Mouse (Mus musculus) cerebellum, adult (tissue): ENCODE results near the gene Ano9.

ENCODE experiments used
- ATAC-seq: cut with Nextera tagmentation; 2 replicates; pipeline ENCODE4 v1.9.2; 2017; ENCODE audit warnings: mild to moderate bottlenecking, moderate library complexity, mixed read lengths; ENCODE audit not compliant: insufficient number of reproducible peaks, low FRiP score, low TSS enrichment

The Ano9 gene

DNA sequence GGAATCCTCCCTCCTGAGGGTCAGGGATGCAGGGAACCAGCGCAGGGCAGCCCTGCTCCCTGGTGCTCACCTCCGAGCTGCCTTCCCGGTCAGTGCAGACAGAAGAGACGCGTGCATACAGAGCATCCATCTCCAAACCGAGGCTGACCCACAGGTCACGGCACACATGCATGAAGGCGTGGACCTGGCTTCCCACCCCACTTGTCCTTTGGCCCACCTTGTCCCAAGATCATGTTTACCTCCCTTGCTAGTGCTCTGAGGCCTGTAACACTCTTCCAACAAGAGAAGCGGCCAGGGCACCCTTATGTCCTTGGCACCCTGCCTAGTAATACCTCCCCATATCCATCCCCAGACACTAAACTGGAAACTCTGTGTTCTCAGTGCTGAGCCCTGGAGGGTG is 1.7 kb downstream of the Ano9 start:
- no peak for ATAC-seq

DNA sequence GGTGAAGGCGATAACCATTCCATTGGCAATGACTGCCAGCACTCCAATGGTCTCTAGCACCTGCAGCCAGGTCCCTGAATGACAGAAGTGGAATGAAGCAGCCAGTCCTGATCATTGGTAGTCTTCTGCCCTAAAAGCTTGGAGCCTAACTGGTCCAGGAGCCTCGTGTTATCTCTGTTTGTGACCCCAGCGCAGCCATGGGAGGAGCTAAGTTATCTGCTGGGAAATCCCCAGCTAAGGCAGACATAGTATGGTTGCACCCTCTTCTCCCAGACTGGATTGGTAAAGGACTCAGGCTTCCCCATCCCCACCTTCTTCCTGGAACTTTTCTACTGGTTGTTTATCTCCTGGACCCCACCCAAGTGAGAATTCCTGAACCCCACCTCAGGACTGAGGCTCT is 14.4 kb downstream of the Ano9 start:
- ATAC-seq, result no peak

DNA sequence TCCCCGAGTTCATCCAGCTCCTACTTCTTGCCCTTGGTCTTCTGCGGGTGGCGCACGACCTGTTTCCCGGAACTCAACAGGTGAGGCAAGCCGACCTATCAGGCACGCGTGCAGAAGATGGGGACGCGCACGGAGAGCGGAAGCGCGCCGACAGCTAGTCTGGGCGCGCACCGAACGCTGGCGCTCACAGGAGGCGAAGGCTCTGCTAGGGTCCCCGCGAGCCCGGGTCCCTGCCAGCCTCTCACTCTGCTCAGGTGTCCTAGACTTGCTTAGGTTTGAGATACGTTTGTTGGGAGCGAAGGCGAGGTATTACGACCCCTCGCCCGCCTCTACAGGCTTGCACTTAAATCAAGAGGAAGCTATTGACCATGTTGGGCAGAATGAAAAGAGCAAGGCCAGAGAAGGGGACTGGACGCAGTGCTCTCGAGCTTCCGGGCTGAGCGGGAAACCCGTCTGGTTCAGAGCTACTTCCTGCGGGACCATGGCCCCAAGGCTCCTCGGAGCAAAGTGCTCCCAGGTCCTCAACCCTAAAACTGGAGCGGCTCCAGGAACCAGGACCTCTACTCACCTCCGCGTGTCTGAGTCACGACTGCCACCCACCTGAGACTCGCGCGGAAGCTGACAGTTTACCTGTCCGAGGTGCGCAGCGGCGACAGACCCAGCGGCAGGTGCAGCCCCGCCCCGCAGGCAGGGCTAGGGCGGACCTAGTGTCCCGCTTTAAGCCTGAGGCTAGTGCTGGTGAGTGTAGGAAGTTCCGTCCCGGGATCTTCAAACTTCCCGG is 17.5 kb downstream of the Ano9 start, which contains the start of gene Sigirr:
Sigirr (minus strand) TSS at position 662 of the 781 bp plus-strand sequence.
- ATAC-seq, result no peak

DNA sequence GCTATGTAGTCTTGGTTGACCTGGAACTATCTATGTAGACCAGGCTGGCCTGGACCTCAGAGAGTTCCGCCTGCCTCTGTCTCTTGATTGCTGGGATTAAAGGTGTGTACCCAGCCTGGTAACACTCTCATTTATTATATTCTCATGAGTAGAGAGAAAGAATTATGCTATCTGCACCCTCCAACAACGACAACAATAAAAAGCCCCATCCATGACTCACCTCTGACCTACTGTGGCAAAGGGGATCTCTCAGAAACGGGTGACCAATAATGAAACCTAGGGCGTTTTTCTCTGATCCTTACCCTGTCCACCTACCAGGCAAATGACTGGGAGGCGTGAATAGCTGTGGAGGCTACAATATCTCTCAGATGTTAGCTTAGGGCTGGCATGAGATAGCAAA is 20.4 kb downstream of the Ano9 start:
- ATAC-seq, result no peak

DNA sequence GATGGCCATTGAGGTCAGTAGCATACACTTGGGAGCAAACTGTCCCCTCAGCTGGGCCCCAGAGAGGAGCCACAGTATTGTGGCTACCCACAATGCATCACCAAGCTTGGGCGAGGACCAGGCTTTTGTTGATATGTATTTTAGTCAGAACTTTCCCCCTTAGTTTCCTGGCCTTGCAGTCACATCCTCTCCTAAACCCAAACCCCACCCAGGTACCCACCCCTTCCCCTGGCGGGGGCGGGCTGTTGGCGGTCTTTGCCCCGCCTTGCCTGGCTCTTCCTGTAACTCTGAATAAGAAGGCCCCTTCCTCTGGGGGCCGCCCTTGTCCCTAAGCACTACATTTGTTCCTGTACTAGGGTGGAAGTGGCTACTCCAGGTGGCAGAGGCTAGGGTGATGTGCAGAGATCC is 21.0 kb downstream of the Ano9 start:
- no peak for ATAC-seq

DNA sequence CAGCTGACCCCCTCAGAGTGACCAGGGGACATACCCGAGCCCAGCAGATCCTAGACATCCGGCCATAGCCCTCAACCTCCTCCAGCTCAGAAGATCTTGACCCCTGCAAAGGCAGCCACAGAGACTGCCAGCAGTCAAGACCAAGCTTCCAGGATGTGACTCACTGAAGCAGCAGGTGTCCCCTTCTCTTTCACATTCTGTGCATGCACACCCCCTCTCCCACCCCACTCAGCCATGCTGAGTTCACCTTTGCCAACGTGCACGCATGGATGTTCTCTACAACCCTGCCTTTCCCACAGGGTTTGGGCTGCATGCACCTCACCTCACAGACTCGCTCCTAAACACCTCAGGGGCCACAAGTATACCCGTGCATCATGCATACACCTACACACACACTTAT is 21.6 kb downstream of the Ano9 start:
- no peak for ATAC-seq

DNA sequence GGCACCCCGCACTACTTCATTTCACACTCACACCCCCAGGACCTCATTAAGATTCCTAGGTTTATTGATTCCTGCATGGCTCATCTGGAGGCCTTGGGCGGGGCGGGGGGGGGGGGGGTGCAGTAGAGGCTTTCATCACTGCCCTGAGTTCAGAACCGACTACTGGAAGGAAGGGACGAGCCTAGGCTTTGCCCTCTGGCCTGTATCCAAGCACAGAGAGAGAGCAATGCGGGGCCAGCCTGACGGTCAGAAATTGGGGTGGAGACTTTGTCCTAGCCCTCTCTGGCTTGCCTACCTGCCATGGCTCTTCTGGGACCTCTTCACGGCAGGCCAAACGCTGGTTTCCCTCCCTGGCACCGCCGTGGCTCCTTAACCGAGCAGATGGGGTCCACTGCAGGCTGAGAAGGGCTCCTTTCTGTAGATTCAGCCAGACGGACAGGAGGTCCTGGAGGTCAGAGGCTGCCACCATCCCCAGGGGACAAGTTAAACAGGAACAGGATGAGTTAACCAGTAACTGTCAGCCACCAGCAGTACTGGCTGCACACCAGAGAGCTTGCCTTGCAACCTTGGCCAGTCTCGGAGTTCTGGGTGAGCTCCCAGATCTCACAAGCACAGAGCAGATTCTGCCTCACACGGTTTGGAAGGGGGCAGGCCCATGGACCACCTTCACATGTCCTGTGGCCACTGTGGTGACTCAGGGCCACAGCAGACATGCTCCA is 23.0 kb downstream of the Ano9 start:
- no peak for ATAC-seq

DNA sequence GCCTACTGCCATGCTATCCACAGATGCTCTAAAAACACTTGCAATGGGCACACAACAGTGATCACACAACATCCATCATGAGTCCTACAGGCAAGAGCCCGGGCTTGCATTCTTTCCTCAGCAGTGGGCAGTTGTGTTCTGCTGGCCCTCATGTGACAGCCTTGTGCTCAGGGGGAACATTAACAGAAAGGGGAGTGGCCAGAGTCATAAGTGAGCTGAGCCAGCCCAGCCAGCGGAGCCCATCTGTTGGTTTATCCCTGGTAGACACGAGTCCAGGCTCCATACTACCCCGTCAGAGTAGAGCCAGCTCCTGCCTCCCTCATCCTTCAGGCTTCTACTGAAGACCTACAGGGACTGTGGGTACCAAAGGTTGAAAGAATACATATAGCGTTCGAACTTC is 23.7 kb downstream of the Ano9 start:
- no peak for ATAC-seq

DNA sequence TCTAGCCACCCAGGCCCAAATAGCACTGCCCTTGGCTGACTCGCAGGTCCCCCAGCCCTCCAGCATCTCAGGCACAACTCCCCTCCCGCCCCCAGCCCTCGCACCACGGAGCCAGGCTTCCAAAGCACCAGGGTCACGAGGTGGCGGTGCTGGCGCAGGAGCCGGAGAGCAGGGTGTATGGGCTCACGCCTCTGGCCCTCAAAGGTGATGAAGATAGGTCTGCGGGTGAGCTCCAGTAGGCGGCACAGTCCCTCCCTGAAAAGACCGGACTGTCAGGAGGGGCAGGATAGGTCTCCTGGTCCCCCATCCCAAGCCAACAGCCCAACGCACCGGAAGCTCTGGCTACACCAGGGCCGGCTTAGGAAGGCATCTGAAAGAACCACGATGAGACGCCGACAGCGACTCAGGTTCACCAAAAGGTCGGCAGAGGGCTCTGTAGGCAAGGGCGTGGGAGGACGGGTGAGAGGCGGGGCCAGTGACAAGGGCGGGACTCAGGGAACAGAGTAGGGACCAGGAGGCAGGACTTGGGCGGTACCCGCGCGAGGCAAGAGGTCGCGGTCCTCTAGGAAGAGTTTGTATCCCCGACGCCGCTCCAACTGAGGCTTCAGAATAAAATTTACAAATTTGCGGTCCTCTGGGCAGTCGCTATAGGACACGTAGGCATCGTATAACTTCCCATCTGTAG is 25.4 kb downstream of the Ano9 start:
- ATAC-seq, result peak; percentile 84; the same call in 1 of the 2 replicates

DNA sequence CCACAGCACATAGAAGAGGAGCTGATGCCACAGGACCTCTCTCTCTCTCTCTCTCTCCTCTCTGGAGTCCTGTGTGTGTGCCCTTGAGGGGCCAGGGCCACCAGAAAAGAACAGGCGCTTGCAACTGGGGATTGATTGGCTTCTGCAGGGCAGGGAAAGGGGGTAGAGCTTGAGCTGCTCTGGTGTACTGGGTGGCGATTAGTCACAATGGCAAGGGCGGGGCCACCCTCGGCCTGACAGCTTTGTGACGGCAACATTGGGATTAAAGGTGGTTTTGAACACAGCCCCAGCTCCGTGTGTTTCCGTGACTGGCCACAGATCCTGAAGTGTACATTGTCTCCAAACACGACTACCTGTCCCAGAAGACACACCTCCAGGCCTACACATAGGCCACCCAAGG is 27.4 kb downstream of the Ano9 start:
- no peak for ATAC-seq

DNA sequence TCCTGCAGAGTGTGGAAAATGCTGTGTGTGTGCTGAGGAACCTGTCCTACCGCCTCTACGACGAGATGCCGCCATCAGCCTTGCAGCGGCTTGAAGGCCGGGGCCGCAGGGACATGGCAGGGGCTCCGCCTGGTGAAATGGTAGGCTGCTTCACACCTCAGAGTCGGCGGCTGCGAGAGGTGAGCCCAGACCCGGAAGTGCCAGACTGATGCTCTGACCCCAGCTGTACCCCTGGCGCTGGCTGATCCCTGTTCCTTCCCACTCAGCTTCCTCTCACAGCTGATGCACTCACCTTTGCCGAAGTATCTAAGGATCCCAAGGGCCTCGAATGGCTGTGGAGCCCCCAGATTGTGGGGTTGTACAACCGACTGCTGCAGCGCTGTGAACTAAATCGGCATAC is 29.1 kb downstream of the Ano9 start:
- ATAC-seq, result no peak

DNA sequence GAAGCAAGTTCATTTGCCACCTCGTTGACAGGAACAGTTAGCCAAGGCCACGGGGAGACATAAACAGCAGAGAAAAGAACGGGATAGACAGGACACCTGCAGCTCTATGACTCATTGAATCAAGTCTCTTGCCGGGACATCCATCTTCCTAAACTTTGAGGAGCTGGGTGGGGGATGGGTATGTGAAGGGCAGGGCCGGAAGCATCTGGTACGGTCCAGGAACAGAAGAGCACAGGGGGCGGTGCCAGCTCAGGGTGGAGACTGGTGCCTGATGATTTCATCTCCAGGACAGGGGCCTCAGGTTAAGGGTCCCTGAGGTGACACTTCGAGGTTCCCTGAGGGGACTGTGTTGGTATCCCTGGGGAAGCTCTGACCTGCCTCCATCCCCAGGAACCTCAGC is 29.7 kb downstream of the Ano9 start:
- no peak for ATAC-seq

DNA sequence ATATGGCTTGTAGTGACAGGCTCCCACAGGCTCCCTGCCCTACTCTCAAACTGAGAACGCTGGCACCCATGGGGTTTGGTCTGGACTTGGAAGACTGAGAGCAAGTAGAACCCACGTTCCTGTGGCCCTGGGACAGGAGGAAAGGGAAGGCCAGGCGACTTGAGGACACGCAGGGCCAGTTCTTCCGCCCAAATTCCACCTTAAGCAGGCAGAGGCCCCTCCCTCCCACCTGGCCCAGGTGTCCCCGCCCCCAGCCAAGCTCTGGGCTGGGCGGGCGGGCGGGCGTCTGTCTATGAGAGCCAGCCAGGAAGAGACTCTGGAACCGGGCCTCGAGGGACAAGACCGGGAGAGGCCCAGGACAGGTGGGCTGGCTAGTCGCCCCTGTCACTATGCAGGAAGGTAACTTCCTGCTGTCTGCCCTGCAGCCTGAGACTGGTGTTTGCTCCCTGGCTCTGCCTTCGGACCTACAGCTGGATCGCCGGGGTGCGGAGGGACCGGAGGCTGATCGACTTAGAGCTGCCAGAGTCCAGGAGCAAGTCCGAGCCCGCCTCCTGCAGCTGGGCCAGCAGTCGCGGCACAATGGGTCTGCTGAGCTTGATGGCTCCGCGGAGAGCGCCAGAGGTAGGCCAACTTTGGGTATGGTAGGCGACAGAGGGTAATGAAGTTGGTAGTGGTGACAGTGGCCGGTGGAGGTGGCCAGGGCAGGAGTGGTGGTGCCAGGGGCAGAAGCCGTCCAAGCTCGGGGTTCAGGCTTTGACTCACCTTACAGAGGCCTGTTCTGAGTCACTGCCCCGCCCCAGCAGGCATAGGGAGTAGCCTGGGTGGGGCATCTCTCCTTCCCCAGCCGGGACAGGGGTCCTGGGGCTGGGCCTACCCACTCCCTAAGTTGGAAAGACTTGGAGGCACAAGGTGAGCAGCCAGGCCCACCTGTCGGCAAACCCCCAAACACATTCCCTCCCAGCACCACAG is 37.8 kb downstream of the Ano9 start:
- ATAC-seq, result no peak

DNA sequence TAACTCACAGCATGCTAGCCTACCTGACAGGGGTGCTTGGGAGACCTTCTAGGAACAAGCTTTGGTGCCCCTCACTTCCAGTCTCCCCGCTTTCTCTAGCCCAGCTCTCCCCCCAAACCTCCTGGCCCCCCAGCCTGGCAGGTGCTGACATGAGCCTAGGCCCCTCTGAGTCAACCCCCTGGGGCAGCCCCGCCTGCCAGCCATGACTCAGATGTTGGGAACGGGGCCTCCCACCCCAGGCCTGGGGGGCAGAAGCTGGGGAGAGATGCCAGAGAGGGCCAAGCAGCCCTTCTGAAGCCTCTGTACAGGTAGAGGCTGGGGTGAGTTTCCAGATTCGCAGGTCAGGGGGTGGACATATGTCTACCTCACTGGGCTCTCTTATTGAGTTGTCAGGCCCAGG is 38.7 kb downstream of the Ano9 start:
- no peak for ATAC-seq

DNA sequence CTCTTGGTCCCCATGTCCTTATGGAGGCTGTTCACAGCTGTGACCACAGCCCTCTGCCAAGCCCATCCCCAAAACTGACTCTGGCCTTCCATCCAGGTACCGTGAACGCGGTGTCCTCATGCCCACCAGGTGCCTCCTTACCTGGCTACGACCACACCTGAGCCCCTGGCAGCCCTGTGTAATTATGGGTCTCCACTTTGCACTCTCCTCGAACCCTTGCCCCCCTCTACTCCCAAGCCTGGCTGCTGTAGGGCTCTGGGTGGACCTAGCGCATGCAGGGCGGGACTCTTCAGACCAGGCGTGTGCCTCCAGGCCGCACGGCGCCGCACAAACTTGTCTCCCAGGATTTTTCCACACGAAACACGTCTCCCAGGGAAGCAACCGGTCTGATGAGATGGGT is 39.8 kb downstream of the Ano9 start, which contains the start of gene Pkp3:
Pkp3 (plus strand) TSS at position 378 of the 400 bp plus-strand sequence.
- ATAC-seq, result no peak

DNA sequence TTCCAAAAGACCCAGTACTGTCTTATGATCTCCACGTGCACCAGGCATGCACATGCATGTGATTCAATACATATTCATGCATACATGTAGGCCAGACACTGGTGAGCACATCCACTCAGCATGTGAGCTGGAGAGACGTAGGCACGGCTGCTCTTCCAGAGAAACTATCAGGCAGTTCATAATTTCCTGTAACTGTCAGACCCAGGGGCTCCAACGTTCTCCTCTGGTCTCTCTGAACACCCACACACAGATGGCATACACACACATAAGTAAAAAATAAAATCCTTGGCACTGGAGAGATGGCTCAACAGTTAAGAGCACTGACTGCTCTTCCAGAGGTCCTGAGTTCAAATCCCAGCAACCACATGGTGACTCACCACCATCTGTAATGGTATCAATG is 43.8 kb downstream of the Ano9 start:
- ATAC-seq, result no peak

DNA sequence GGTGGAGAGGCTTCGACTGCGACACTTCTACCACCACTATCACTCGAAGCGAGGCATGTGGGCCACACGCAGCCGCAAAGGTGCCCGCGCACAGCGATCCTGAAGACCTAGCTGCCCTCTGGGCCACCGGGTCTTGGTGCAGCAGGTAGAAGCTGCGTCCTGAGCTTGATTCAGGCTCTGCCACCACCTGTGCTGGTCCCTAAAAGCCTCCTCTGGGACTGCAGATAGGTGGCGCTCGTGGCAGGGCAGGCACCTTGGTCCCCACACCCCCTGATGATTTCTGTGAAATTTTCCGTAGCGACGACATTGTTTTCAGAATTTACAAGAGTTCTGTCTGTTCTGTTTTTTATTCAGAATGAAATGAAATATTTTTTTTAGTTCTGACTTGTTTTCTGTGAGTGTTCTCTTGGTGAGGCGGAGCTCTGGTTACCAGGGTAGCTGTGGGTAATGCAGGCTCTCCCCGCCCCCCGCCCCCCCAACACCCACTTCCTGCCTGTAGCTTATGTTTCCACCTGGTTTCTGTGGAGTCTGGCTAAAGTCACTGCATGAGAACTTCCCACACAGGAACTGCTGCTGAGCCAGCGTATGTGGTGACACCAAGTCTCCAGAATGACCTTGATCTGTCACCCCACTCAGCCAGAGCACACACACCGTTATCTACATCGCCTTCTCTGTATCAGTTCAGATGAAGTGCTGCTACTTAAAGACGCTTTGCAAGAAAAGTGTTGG is 45.4 kb downstream of the Ano9 start:
- no peak for ATAC-seq

DNA sequence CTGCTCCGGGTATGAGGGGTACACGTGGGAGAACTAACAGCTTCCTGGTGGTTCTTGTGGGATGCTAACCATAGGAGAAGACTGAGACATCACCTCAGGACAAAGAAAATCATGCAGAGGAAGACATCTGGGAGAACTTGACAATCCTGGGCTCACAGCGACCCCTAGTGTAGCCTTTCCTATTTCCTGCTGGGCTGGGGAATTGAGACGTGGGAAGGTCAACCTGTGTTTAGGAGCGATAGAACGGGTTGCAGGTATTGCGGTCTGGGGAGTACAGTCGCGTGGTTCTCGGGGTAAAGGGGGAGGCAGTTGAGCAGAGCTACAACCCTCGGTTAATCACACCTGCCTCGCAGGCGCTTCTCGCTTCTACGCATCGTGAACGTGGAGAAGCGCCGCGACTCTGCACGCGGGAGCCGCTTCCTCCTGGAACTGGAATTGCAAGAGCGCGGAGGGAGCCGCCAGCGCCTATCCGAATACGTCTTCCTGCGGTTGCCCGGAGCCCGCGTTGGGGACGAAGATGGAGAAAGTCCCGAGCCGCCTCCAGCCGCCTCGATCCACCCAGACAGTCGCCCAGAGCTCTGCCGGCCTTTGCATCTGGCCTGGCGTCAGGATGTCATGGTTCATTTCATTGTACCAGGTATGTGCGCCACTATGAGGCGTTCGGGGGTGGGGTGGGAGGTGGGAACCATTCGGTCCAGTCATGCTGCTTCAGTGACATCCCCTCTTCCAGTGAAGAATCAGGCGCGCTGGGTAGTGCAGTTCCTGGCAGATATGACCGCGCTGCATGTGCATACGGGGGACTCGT is 47.3 kb downstream of the Ano9 start:
- 0 out of 2 replicates have a peak, but pooled peaks have one; percentile 46 for ATAC-seq

DNA sequence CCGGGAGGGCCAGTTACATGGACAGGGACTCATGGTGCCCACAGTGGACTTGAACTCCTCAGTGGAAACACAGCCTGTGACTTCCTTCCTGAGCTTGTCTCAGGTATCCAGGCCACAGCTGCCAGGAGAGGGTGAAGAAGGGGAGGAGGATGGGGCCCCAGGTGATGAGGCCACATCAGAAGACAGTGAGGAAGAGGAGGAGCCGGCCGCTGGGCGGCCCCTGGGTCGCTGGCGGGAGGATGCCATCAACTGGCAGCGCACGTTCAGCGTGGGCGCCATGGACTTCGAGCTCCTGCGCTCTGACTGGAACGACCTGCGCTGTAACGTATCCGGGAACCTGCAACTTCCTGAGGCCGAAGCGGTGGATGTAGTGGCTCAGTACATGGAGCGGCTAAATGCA is 49.3 kb downstream of the Ano9 start:
- ATAC-seq, result no peak
